Mouse (Mus musculus) neural tube, embryonic 12.5 days (tissue): Measurements from ENCODE around the gene Nol4l. TPM values are rescaled to one million over a fixed set of nuclear protein-coding genes. Genes with fewer than 3 reads are reported as not detected.
"Not testable (repeated sequence)": the region's sequence is repeated elsewhere in the genome, so short reads cannot be mapped to it uniquely, and the experiment has no call there.

Source experiments
- ATAC-seq: fragments of 200-750 bp; cut with Nextera tagmentation; 2 replicates; pipeline ENCODE4 v1.8.0; 2017; ENCODE audit warnings: low read depth, mild to moderate bottlenecking, moderate TSS enrichment, moderate library complexity; ENCODE audit not compliant: low FRiP score
- H3K27ac ChIP-seq: fragments of 300-500 bp; sonication (generic); 2 replicates; pipeline ENCODE4 v1.5.1; 2016
- H3K27me3 ChIP-seq: fragments of 300-500 bp; sonication (generic); replicated peaks from 2 replicates; pipeline ENCODE4 v1.6.1; 2016; ENCODE audit warnings: mild to moderate bottlenecking
- H3K36me3 ChIP-seq: fragments of 300-500 bp; sonication (generic); 2 replicates; pipeline ENCODE4 v1.6.1; 2016; ENCODE audit warnings: mild to moderate bottlenecking
- H3K4me1 ChIP-seq: fragments of 300-500 bp; sonication (generic); 2 replicates; pipeline ENCODE4 v1.6.1; 2016
- H3K4me2 ChIP-seq: fragments of 300-500 bp; sonication (generic); replicated peaks from 2 replicates; pipeline ENCODE4 v1.6.1; 2016; ENCODE audit warnings: mild to moderate bottlenecking
- H3K4me3 ChIP-seq: fragments of 300-500 bp; sonication (generic); 2 replicates; pipeline ENCODE4 v1.5.1; 2016
- H3K9ac ChIP-seq: fragments of 300-500 bp; sonication (generic); 2 replicates; pipeline ENCODE4 v1.6.1; 2016; ENCODE audit warnings: mild to moderate bottlenecking
- H3K9me3 ChIP-seq: fragments of 300-500 bp; sonication (generic); 2 replicates; pipeline ENCODE4 v1.6.1; 2016; ENCODE audit warnings: mild to moderate bottlenecking
- WGBS: fragments of 180-500 bp; shearing (Covaris S2); methylation state at CpG from one replicate; pipeline ENCODE4 v1.1.7; 2016; 5-methylcytosine and 5-hydroxymethylcytosine counted together
- polyA plus RNA-seq: library from polyadenylated mRNA; unstranded; fragments of >200 nt; fragmentation: Nextera tagmentation; extraction: Ambion mirVana; gene quantifications from 2 replicates; pipeline ENCODE4 v1.2.1, GENCODE M21; 2016

Nol4l gene
- polyA plus RNA-seq, 1 experiment from 2014 or later = 39.9 TPM

DNA sequence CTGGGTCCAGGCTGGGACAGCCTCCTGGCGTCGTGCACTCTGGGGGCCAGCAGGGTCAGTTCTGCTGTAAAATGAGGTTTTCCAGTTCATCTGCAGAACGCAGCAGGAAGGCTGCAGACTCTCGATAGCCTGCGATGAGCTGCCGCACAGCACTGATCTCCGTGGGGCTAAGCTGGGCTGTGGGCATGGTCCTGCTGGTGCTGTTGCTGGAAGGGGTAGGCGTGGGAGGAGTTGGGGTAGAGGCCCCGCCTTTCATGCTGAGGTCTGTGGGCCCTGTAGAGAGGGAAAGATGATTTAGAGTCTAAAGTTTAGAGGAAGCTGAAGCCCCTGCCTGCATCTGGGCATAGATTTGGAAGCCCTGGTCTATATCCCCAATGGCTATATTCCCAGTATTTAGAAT lies 118.2 kb downstream of the Nol4l start:
- H3K9me3 ChIP-seq = no peaks in the 10 kb centered on the region
- H3K36me3 ChIP-seq = peaks cover 88% of the 10 kb centered on the region
- ATAC-seq = no peak
- 76% methylated on average over 9 of the region's 9 CpGs for WGBS
- no peak overlapping the region for H3K4me2 ChIP-seq
- H3K4me1 ChIP-seq = no peaks in the 10 kb centered on the region
- H3K27ac ChIP-seq = no peak overlapping the region
- no peaks in the 10 kb centered on the region for H3K27me3 ChIP-seq
- no peak overlapping the region for H3K9ac ChIP-seq
- H3K4me3 ChIP-seq = no peak overlapping the region

DNA sequence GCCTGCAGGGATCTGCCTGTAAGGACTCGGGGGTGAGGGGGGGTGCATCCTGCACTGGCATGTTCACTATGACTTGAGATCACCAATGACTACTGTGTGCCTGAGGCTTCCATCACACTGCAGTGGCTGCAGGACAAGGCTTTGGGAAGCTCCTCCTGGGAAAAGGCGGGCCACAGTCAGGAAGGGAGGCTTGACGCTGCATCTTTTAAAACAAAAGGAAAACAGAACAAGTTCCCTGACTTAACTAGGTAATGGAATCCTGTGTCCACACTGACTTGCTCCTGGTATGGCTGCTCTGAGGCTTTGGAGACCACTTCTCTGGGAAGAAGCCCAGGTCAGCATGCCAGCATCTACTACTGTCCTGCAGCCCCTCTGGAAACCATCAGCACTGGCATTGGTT lies 120.8 kb downstream of the Nol4l start:
- Histone ChIP-seq H3K4me1 (no peaks in the 10 kb centered on the region), H3K4me3 (no peak overlapping the region), H3K27me3 (no peaks in the 10 kb centered on the region), H3K9ac (no peak overlapping the region), H3K4me2 (no peak overlapping the region), H3K9me3 (no peaks in the 10 kb centered on the region), H3K27ac (no peak overlapping the region), H3K36me3 (peaks cover 77% of the 10 kb centered on the region)
- ATAC-seq = no peak
- WGBS = 84% methylated on average over 3 of the region's 3 CpGs

DNA sequence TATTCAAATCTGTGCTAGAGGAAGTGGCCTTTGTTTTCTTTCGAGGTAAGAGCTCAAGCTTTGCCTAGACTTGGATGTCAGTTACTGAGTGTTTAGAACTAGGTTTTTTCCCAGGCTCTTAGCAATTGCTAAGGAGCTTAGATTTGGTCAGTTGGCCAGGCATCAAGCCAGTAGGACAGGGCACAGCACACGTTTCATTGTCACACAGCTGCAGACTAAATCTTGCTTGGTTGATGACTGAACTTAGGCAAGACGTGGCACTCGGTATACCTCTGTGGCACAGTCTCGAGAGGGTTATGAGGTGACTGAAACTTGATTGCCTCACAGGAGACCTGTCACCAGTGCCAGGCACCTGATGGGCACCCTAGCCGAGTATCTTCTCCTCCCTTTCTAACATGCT lies 122.9 kb downstream of the Nol4l start:
- H3K4me3 ChIP-seq = no peak overlapping the region
- no peaks in the 10 kb centered on the region for H3K27me3 ChIP-seq
- H3K27ac ChIP-seq = no peak overlapping the region
- H3K9ac ChIP-seq = no peak overlapping the region
- peaks cover 64% of the 10 kb centered on the region for H3K36me3 ChIP-seq
- H3K4me1 ChIP-seq = no peaks in the 10 kb centered on the region
- no peaks in the 10 kb centered on the region for H3K9me3 ChIP-seq
- ATAC-seq = no peak
- WGBS = 89% methylated on average over 6 of the region's 6 CpGs
- H3K4me2 ChIP-seq = no peak overlapping the region

DNA sequence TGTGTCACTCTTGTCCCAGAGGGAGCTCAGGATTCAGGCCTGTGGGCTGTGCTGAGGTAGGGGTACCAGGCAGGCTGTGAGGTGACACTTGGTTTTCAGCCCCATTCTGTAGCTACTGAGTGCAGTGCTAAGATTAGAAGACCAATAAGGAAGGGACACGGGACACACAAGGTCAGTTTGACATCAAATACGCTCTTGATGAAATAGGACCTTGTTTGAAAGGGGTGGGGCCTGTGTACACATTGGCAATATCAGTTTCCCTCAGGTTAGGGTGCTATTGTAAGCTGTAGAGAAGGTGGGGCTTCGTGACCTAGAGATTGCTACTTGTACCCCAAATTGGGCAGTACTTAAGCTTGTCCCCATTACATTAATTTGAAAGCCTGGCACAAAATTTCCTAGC lies 124.9 kb downstream of the Nol4l start:
- Histone ChIP-seq H3K4me1 (no peaks in the 10 kb centered on the region), H3K27me3 (no peaks in the 10 kb centered on the region), H3K9ac (no peak overlapping the region), H3K27ac (no peak overlapping the region), H3K4me2 (no peak overlapping the region), H3K36me3 (peaks cover 64% of the 10 kb centered on the region), H3K4me3 (no peak overlapping the region), H3K9me3 (no peaks in the 10 kb centered on the region)
- no peak for ATAC-seq
- WGBS = 89% methylated on average over 3 of the region's 3 CpGs

DNA sequence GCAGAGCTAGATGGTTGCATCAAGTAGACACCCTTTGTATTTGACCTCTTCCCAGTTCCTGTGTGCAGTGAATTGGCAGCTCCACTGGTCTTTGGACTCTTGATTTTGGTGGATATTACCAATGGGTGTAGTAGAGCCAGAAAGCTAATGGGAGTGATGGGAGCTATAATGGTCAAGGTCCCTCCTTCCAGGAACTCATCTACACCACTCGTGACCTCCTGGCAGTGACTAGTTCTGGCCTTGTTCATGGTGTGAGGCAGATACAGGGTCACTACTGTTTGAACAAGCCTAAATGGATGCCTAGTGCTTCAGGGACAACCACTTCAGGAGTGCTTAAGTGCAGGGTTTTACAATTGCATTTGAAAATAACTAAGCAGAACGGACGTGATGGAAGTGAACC lies 125.7 kb downstream of the Nol4l start:
- H3K36me3 ChIP-seq = peaks cover 64% of the 10 kb centered on the region
- H3K27me3 ChIP-seq = no peaks in the 10 kb centered on the region
- H3K4me1 ChIP-seq = no peaks in the 10 kb centered on the region
- no peak overlapping the region for H3K27ac ChIP-seq
- ATAC-seq = no peak
- H3K9ac ChIP-seq = no peak overlapping the region
- no peak overlapping the region for H3K4me2 ChIP-seq
- H3K4me3 ChIP-seq = no peak overlapping the region
- 94% methylated on average over 3 of the region's 3 CpGs for WGBS
- H3K9me3 ChIP-seq = no peaks in the 10 kb centered on the region

DNA sequence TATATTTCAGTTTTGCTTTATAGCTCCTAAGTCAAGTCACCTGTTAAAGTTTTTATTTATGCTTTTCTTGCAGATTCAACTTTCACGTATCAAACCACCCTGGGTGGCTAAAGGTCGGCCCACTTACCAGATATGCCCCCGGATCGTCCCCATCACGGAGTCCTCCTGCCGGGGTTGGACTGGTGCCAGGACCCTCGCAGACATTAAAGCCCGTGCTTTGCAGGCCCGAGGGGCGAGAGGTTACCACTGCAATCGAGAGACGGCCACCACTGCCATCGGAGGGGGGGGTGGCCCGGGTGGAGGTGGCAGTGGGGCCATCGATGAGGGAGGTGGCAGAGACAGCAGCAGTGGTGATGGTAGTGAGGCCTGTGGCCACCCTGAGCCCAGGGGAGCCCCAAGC lies 130.6 kb downstream of the Nol4l start:
- Histone ChIP-seq H3K36me3 (peaks cover 81% of the 10 kb centered on the region), H3K4me3 (no peak overlapping the region), H3K9me3 (no peaks in the 10 kb centered on the region), H3K9ac (no peak overlapping the region), H3K4me1 (no peaks in the 10 kb centered on the region), H3K4me2 (no peak overlapping the region), H3K27me3 (no peaks in the 10 kb centered on the region), H3K27ac (no peak overlapping the region)
- WGBS = 84% methylated on average over 15 of the region's 15 CpGs
- ATAC-seq = no peak

DNA sequence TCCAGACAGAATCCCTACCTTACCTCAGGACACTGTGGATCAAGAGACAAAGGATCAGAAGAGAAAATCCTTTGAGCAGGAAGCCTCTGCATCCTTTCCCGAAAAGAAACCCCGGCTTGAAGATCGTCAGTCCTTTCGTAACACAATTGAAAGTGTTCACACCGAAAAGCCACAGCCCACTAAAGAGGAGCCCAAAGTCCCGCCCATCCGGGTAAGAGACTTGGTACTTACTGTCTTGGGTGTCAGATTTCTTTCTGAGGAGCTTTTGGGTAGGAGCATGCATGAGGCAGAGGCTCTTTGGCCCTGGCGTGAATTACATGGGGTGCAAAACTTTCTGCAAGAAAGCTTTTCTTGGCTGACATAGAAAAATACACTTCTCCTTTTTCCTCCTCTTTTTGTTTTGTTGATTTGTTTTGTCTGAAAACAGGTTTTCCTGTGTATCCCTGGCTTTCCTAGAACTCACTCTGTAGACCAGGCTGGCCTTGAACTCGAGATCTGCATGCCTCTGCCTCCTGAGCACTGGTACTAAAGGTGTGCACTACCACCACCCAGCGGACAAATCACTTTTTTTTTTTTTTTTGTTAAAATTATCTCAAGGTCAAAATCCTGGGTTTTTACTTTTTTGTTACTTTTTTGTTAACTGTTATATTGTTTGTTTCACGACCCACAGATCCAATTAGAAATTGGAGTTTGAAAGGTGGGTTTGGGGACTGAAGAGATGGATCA lies 131.8 kb downstream of the Nol4l start:
- Histone ChIP-seq H3K36me3 (peaks cover 93% of the 10 kb centered on the region), H3K27me3 (no peaks in the 10 kb centered on the region), H3K9me3 (no peaks in the 10 kb centered on the region), H3K27ac (no peak overlapping the region), H3K9ac (no peak overlapping the region), H3K4me1 (no peaks in the 10 kb centered on the region), H3K4me3 (no peak overlapping the region), H3K4me2 (no peak overlapping the region)
- ATAC-seq = no peak
- 90% methylated on average over 11 of the region's 11 CpGs for WGBS

DNA sequence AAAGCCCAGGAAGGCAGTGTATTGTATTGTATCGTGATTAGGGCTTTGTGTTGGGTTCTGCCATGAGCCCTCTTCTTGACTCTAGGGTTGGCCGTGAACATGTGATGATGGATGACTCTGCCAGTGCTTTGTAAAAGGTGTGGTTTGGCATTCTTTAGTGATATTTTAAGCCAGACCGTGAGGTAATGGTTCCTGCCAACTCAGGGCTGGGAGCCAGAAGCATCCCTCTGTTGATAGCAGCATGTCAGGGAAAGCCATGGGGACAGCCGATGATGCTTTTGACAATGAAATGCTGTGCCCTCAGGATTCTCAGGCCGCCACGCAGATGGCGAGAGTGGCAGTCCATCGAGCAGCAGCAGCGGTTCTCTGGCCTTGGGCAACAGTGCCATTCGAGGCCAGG lies 136.7 kb downstream of the Nol4l start:
- ATAC-seq = no peak
- no peaks in the 10 kb centered on the region for H3K9me3 ChIP-seq
- peaks cover 69% of the 10 kb centered on the region for H3K36me3 ChIP-seq
- H3K4me1 ChIP-seq = no peaks in the 10 kb centered on the region
- H3K4me3 ChIP-seq = no peak overlapping the region
- 96% methylated on average over 10 of the region's 10 CpGs for WGBS
- H3K9ac ChIP-seq = no peak overlapping the region
- no peaks in the 10 kb centered on the region for H3K27me3 ChIP-seq
- no peak overlapping the region for H3K27ac ChIP-seq
- H3K4me2 ChIP-seq = no peak overlapping the region

DNA sequence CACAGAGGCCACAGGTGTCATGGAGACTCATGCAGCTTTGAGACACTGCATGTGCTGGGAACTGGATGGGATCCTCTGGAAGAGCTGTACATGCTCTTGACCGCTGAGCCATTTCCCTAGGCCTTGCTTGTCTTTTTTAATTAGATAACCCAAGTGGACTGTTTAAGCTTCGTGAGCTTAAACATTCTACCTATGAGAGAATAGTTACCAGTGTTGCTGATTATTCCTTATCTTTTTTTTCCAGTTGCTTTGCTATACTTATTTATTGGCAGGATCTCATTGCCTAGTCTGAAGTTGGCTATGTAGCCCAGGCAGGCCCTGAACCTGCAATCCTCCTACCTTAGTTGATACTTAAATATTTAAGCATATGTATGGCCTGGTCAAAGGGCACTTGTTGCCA lies 139.9 kb downstream of the Nol4l start:
- 92% methylated on average over 2 of the region's 2 CpGs for WGBS
- no peak for ATAC-seq
- no peaks in the 10 kb centered on the region for H3K27me3 ChIP-seq
- no peak overlapping the region for H3K9ac ChIP-seq
- no peak overlapping the region for H3K4me2 ChIP-seq
- no peak overlapping the region for H3K4me3 ChIP-seq
- H3K36me3 ChIP-seq = peaks cover 53% of the 10 kb centered on the region
- no peak overlapping the region for H3K27ac ChIP-seq
- no peaks in the 10 kb centered on the region for H3K4me1 ChIP-seq
- H3K9me3 ChIP-seq = no peaks in the 10 kb centered on the region

DNA sequence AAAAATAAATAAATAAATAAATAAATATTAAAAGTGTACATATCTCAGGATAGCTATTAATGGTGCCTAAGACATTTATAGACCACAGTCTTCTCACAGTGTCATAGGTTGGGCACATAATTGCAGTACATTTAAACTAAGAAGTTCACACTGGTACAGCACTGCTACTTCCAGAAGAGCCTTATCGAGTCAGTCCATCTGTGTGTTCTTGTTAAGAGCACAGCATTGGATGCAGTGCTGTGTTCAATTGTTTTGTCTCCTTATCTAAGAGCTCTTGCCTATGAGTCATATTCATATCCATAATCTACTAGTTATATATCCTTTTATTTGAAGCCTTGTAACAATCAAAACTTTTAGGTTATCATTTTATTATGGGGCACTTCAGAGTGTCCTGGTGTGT lies 149.3 kb downstream of the Nol4l start:
- no peaks in the 10 kb centered on the region for H3K4me1 ChIP-seq
- ATAC-seq = no peak
- no peaks in the 10 kb centered on the region for H3K9me3 ChIP-seq
- H3K9ac ChIP-seq = no peak overlapping the region
- H3K36me3 ChIP-seq = peaks cover 30% of the 10 kb centered on the region
- 98% methylated on average over 1 of the region's 1 CpGs for WGBS
- H3K27ac ChIP-seq = no peak overlapping the region
- H3K4me2 ChIP-seq = no peak overlapping the region
- no peak overlapping the region for H3K4me3 ChIP-seq
- H3K27me3 ChIP-seq = no peaks in the 10 kb centered on the region

DNA sequence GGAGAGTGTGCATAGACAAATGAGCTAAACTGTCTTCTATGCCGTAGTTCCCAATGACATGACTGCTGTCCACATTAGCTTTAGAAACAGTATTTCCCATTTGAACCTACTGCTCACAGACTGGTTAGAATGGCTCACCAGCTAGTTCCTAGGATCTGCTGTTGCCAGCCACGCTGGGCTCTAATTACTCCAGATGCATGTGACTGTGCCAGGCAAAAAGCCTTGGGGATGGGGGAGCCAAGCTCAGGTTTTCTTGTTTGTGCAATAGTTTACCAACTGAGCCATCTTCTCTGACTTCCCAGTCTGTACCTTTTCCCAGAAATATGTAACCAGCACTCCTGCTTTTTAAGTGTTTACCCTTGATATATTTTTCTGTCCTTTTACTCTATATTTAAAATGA lies 154.4 kb downstream of the Nol4l start:
- H3K9ac ChIP-seq = no peak overlapping the region
- no peak overlapping the region for H3K4me3 ChIP-seq
- H3K4me2 ChIP-seq = no peak overlapping the region
- H3K36me3 ChIP-seq = peaks cover 9% of the 10 kb centered on the region; the same call in 1 of the 2 replicates
- no peak for ATAC-seq
- H3K27ac ChIP-seq = no peak overlapping the region
- no peaks in the 10 kb centered on the region for H3K27me3 ChIP-seq
- H3K4me1 ChIP-seq = no peaks in the 10 kb centered on the region
- 88% methylated on average over 2 of the region's 2 CpGs for WGBS
- H3K9me3 ChIP-seq = no peaks in the 10 kb centered on the region

DNA sequence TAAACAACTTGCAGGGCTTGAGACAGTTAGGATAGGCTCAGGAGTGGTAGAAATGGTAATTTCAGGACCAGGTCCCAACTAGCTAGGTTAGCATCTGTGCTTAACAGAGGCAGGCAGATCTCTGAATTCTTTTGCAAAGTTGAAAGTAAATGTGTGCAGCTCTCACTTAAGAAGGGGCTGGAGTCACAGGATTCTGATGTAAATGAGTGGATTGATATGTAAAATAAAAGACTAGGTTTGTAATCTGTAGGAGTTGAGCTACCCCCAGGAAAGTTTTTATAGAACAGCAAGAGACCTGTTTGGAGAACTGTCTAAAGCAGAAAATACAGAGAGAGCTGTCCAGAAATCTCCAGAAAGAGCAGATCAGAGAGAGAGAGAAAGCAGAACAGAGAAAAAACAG lies 158.9 kb downstream of the Nol4l start:
- no peak overlapping the region for H3K9ac ChIP-seq
- no peak overlapping the region for H3K4me2 ChIP-seq
- H3K4me3 ChIP-seq = no peak overlapping the region
- H3K4me1 ChIP-seq = no peaks in the 10 kb centered on the region
- H3K27me3 ChIP-seq = no peaks in the 10 kb centered on the region
- H3K36me3 ChIP-seq = peaks cover 30% of the 10 kb centered on the region
- no peaks in the 10 kb centered on the region for H3K9me3 ChIP-seq
- H3K27ac ChIP-seq = no peak overlapping the region
- no peak for ATAC-seq

DNA sequence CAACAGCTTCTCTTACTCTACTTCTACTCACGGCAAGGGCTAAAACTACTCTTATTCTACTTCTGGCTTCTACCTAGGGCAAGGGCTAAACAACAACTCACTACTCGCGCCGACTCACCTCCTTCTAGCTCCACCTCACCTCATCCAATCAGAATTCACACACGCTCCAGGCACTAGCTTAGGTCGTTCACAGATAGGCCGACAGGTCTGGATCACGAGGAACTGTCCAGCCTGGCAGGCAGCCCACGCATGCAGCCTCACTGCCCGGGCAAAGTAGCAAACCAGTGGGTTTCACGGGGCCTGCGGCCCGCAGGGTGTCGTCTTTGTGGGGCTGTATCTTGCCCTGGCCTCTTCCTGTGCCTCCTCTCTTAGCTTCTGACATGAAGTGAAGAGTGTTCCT lies 165.2 kb downstream of the Nol4l start:
- 92% methylated on average over 14 of the region's 14 CpGs for WGBS
- not testable (repeated sequence) for H3K4me2 ChIP-seq, H3K9ac ChIP-seq, H3K9me3 ChIP-seq, H3K27ac ChIP-seq, H3K4me1 ChIP-seq, H3K4me3 ChIP-seq, H3K27me3 ChIP-seq, ATAC-seq
- peaks cover 62% of the 10 kb centered on the region for H3K36me3 ChIP-seq
